Mouse (Mus musculus): Measurements from ENCODE around the gene Ccdc85c. TPM values are rescaled to one million over a fixed set of nuclear protein-coding genes. Genes with fewer than 3 reads are reported as not detected.

The Ccdc85c gene
- polyA plus RNA-seq, 1 experiment from 2014 or later = 6.6 TPM

GRCm38 (mm10) chr12:108273466-108274312 lies 1.5 kb downstream of the Ccdc85c start:
- H3K27me3 ChIP-seq = no peaks in the 10 kb centered on the region
- H3K36me3 ChIP-seq = 0 out of 2 replicates have a peak, but pooled peaks cover 5% of the 10 kb centered on the region
- no peak for ATAC-seq (ENCODE audit: low FRiP score, low read depth)
- peaks cover 69% of the 10 kb centered on the region for H3K4me1 ChIP-seq
- H3K4me2 ChIP-seq (replicated peaks) = peak overlapping the region; percentile 99
- WGBS = 5% methylated on average over 21 of the region's 21 CpGs
- H3K4me3 ChIP-seq = peak overlapping the region; percentile 82
- H3K9ac ChIP-seq = peak overlapping the region; percentile 86
- H3K27ac ChIP-seq = no peak overlapping the region
- H3K9me3 ChIP-seq = no peaks in the 10 kb centered on the region

DNA sequence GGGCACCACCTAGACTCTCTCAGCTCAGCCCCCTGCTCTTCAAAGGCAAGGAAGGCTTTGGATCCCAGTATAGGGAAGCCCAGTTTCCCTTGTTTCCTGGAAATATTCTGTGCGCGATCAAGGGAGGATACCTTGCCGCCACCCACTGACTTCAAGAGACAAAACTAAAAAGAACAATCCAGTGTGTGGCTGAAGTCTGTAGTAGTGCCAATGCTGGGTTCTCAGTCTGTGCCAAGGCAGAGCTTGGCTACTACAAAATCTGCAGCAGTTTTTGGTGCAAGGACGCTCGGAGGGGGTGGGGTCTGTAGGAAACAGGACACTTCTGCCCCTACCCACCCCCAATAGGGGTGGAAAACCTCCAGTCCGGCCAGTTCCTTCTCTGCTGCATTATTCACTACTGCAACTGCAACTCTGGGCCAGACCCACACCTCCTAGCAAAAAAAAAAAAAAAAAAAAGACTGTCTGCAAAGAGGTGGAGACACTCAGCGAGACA lies 3.0 kb downstream of the Ccdc85c start:
- Histone ChIP-seq H3K27ac (no peak overlapping the region), H3K36me3 (0 out of 2 replicates have a peak, but pooled peaks cover 5% of the 10 kb centered on the region), H3K4me3 (peak overlapping the region; percentile 82), H3K27me3 (no peaks in the 10 kb centered on the region), H3K4me1 (peaks cover 55% of the 10 kb centered on the region), H3K9ac (0 out of 2 replicates have a peak overlapping the region, but pooled peaks have one; percentile 86), H3K9me3 (no peaks in the 10 kb centered on the region), H3K4me2 (replicated peaks) (peak overlapping the region; percentile 99)
- 59% methylated on average over 7 of the region's 7 CpGs for WGBS
- no peak for ATAC-seq (ENCODE audit: low FRiP score, low read depth)

DNA sequence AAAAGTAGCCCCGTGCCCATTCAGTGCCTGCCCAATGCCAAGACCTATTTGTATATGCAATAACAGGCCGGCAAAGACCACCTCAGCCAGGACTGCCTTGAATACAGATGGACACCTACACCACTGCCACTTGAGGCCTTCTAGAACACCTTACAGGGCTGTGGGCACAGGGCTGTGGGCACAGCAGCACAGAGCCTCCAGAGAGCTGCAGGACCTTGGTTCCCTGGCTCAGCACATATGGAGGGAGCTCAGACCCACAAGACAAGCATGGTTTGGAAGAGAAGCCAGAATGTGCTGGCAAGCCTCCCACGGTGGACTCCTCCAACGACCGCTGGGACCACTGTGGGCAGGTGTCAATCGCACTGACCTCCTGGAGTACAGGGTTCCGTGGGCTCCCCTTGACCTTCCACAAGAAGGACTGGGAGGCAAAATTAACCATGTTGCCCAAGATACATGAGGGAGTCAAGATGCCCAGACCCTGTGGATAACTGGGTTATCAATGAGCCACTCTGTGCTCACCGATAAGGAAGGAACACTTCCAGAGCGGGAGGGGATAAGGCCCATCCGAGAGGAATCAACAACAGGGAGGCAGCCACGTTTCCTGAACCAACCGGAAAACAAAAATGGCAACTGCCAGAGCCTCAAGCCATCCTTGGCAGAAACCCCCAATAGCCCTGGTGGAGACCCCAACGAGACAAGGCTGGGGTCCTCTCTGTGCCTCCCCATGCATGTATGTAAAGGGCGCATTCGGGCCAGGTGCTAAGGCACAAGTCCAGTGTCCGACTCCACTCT lies 3.7 kb downstream of the Ccdc85c start:
- 88% methylated on average over 16 of the region's 16 CpGs for WGBS
- peak overlapping the region; percentile 99 for H3K4me2 ChIP-seq (replicated peaks)

DNA sequence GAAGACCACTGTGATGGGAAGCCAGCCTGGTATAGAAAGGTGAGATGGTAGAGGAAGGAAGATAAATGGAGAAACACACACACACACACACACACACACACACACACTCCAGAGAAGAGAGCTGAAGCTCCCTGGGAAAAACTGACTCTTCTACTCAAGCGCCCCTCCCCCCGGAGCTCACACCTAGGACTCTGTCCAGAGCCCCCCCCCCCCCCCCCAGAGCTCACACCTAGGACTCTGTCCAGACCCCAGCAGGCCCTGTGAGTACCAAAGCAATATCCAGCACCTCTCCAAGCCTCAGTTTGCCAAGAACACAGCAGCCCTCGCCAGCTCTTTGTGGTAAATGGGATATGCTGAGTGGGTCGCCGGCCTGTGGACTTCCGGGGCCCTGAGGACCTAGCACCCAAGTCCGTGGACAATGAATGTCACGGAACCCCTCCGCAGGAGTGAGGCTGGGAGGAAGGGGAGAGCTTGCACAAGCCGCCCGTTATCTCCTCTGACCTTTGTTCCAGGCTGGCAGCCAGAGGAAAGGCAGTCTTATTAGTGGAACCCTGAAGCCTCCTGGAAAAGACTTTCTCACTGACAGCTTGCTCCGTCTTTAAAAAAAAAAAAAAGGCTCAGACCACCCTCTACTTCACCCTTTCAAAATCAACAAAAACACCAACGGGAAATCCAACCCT lies 4.8 kb downstream of the Ccdc85c start:
- Histone ChIP-seq H3K9ac (no peak overlapping the region), H3K9me3 (no peaks in the 10 kb centered on the region), H3K27me3 (no peaks in the 10 kb centered on the region), H3K4me1 (peaks cover 63% of the 10 kb centered on the region), H3K27ac (no peak overlapping the region), H3K36me3 (0 out of 2 replicates have a peak, but pooled peaks cover 5% of the 10 kb centered on the region), H3K4me2 (replicated peaks) (no peak overlapping the region), H3K4me3 (no peak overlapping the region)
- WGBS = 74% methylated on average over 13 of the region's 13 CpGs
- ATAC-seq (ENCODE audit: low FRiP score, low read depth) = no peak

More for the DNA sequence above, 3.7 kb downstream of the Ccdc85c start:
- Histone ChIP-seq H3K9me3 (no peaks in the 10 kb centered on the region), H3K36me3 (0 out of 2 replicates have a peak, but pooled peaks cover 5% of the 10 kb centered on the region), H3K27ac (no peak overlapping the region), H3K9ac (no peak overlapping the region), H3K4me1 (peaks cover 55% of the 10 kb centered on the region), H3K4me3 (0 out of 2 replicates have a peak overlapping the region, but pooled peaks have one; percentile 82), H3K27me3 (no peaks in the 10 kb centered on the region)
- no peak for ATAC-seq (ENCODE audit: low FRiP score, low read depth)

DNA sequence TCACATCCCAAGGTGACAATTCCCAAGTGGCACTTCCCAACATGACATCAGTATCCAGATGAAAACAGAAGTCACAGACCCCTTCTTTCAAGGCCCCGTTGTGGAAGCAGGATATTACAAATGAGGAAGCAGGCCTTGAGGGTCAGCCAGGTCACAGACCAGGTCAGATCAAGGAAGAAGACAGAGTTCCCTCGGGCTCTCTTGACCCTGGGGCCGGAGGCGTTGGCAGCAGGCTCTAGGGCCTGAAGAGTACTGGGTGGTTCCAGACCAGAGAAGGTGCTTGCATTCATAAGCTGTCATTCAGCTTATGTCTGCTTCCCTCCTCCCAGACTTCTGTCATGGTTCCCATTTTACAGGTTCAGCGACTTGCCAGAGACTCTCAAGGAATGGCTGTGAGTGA lies 5.5 kb downstream of the Ccdc85c start:
- Histone ChIP-seq H3K4me3 (no peak overlapping the region), H3K9ac (no peak overlapping the region), H3K4me1 (peaks cover 69% of the 10 kb centered on the region), H3K4me2 (replicated peaks) (no peak overlapping the region), H3K27me3 (no peaks in the 10 kb centered on the region), H3K9me3 (no peaks in the 10 kb centered on the region), H3K36me3 (0 out of 2 replicates have a peak, but pooled peaks cover 5% of the 10 kb centered on the region), H3K27ac (no peak overlapping the region)
- no peak for ATAC-seq (ENCODE audit: low FRiP score, low read depth)
- 71% methylated on average over 5 of the region's 5 CpGs for WGBS

DNA sequence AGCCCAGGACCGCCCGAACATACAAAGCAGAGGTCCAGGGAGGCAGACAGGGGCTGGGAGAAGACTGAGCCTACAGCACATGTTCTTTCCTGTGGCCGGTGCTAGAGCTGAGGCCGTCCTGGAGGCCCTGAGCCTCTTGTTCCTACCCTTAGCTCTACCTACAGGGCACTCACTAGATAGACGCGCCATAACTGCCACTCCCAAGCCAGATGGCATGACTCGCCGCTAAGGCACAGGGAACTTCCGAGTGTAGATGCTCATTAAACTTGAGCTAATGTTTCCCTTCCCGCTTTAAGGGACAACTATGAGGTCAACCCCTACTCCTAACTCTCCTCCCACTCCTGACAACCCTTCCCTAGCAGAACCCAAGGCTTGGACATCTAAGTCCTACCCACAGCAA lies 6.3 kb downstream of the Ccdc85c start:
- no peaks in the 10 kb centered on the region for H3K27me3 ChIP-seq
- peaks cover 69% of the 10 kb centered on the region for H3K4me1 ChIP-seq
- no peak for ATAC-seq (ENCODE audit: low FRiP score, low read depth)
- WGBS = 86% methylated on average over 10 of the region's 10 CpGs
- H3K9ac ChIP-seq = no peak overlapping the region; the same call in 1 of the 2 replicates
- no peaks in the 10 kb centered on the region for H3K9me3 ChIP-seq
- no peak overlapping the region for H3K4me3 ChIP-seq
- no peak overlapping the region for H3K4me2 ChIP-seq (replicated peaks)
- 0 out of 2 replicates have a peak, but pooled peaks cover 5% of the 10 kb centered on the region for H3K36me3 ChIP-seq
- H3K27ac ChIP-seq = no peak overlapping the region

DNA sequence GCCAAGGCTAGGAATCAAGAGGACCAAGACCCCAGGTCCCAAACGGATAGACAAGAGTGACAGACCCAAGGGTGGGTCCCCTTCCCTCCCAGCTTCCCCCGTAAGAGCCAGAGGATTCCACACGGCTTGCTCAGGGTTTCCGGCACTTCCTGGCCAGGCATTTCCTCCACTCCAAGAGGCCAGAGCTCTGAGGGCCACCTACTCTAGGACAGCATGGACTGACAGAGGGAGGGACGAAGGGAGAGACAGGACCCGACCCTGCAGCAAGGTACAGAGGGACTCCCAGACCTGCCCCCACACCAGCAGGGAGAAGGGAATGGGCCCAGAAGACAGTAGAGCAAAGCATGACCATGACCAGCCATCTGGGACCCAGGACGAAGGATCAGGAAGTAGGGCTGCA lies 7.6 kb downstream of the Ccdc85c start:
- Histone ChIP-seq H3K27me3 (no peaks in the 10 kb centered on the region), H3K4me1 (peaks cover 68% of the 10 kb centered on the region), H3K27ac (no peak overlapping the region), H3K9ac (no peak overlapping the region), H3K4me3 (no peak overlapping the region), H3K36me3 (0 out of 2 replicates have a peak, but pooled peaks cover 5% of the 10 kb centered on the region), H3K4me2 (replicated peaks) (no peak overlapping the region), H3K9me3 (no peaks in the 10 kb centered on the region)
- ATAC-seq (ENCODE audit: low FRiP score, low read depth) = no peak
- 87% methylated on average over 7 of the region's 7 CpGs for WGBS

GRCm38 (mm10) chr12:108265831-108266619 lies 9.2 kb downstream of the Ccdc85c start:
- H3K36me3 ChIP-seq = 0 out of 2 replicates have a peak, but pooled peaks cover 5% of the 10 kb centered on the region
- no peaks in the 10 kb centered on the region for H3K9me3 ChIP-seq
- H3K27me3 ChIP-seq = no peaks in the 10 kb centered on the region
- peak overlapping the region; percentile 50 for H3K9ac ChIP-seq
- 0 out of 2 replicates have a peak overlapping the region, but pooled peaks have one; percentile 1 for H3K4me3 ChIP-seq
- 20% methylated on average over 27 of the region's 27 CpGs for WGBS
- H3K4me1 ChIP-seq = peaks cover 57% of the 10 kb centered on the region
- no peak overlapping the region; the same call in 1 of the 2 replicates for H3K27ac ChIP-seq
- ATAC-seq (ENCODE audit: low FRiP score, low read depth) = peak; percentile 28; the same call in 1 of the 2 replicates
- peak overlapping the region; percentile 51 for H3K4me2 ChIP-seq (replicated peaks)

- no peak overlapping the region; the same call in 1 of the 2 replicates for H3K4me2 ChIP-seq (replicated peaks)
- 0 out of 2 replicates have a peak, but pooled peaks cover 4% of the 10 kb centered on the region for H3K36me3 ChIP-seq
- no peak for ATAC-seq (ENCODE audit: low FRiP score, low read depth)
- H3K4me3 ChIP-seq = no peak overlapping the region
- no peak overlapping the region for H3K9ac ChIP-seq
- no peak overlapping the region for H3K27ac ChIP-seq
- peaks cover 50% of the 10 kb centered on the region for H3K4me1 ChIP-seq
- WGBS = 84% methylated on average over 7 of the region's 7 CpGs
- H3K27me3 ChIP-seq = no peaks in the 10 kb centered on the region
- no peaks in the 10 kb centered on the region for H3K9me3 ChIP-seq
Measured at GRCm38 (mm10) chr12:108264918-108265317, 10.3 kb downstream of the Ccdc85c start.

DNA sequence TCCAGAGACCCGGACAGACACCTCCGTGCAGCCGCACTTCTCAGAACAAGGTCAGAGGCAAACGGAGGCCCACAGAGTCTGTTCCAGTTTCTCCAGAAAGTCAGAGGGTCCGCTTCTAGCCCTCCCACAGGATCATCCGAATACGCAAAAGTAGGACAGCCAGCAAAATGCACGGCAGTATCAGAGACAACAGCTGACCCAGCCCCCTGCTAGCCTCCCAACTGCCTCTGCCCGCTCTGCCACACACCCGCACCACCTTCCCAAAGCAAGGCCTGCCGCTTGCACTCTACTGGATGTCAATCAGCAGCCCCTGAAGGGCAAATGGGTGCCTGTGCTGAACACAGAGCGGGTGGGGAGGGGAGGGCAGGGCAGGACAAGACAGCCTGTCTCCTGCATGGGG lies 14.3 kb downstream of the Ccdc85c start:
- Histone ChIP-seq H3K36me3 (no peaks in the 10 kb centered on the region), H3K4me2 (replicated peaks) (no peak overlapping the region), H3K27ac (no peak overlapping the region), H3K9me3 (no peaks in the 10 kb centered on the region), H3K9ac (no peak overlapping the region), H3K27me3 (no peaks in the 10 kb centered on the region), H3K4me1 (peaks cover 53% of the 10 kb centered on the region), H3K4me3 (no peak overlapping the region)
- no peak for ATAC-seq (ENCODE audit: low FRiP score, low read depth)
- 88% methylated on average over 12 of the region's 12 CpGs for WGBS

All from limb, embryonic 13.5 days (tissue).